Mouse (Mus musculus): ENCODE results near the gene Ahcyl2.

The Ahcyl2 gene

DNA sequence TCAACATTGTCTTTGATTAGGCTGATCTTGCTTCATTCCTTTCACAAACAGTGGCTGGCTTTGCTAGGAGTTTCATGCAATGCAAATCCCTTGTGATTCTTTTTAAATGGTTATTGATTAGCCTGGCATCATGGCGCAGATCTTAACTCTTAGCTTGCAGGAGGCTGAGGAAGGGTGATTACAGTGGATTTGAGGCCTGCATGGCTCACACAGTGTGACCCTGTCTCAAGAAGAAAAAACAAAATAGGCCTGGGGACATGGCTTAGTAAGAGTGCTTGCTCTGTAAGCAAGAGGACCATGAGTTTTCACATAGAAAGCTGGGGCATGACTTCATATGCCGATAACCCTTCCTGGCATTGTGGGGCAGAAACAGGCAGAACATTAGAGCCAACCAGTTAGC lies 47.8 kb downstream of the Ahcyl2 start:
- 96% methylated on average over 2 of the region's 2 CpGs for WGBS

DNA sequence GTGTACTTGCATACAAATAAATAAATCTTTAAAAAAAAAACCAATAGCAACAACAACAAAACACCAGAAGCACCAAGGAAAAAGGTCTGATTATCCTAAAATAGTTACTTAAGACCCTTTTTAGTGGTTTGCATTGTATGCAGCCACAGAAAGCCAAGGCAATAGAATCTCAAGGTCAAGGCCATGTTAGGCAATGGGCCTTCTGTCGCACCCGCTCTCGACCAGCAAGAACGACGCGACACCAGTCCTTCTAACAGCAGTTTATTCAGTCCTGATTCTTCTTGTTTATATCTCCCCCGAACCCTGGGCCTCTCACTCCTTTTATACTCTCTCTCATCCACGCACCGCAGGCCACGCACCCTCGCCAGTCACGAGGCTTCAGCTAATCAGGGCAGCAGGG lies 48.6 kb downstream of the Ahcyl2 start:
- 95% methylated on average over 12 of the region's 12 CpGs for WGBS

DNA sequence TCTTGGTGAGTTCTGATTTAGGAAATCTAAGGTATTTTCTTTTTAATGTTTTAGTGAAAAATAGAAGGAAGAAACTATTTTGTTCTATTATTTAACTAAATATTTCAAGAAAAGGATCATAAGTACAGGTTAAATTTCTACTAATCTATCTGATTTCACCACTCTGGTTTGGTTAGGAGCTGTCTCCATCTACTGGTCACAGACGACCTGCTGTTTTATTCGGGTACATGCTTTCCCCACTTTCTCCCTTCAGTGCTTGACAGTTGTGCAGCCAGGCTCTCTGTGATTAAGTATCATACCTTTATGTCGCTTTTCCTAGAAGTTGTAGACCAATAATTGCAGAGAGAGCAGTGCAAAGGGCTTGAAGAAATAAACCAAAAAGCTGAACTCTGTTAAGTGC lies 51.5 kb downstream of the Ahcyl2 start:
- WGBS = 22% methylated on average over 3 of the region's 3 CpGs

DNA sequence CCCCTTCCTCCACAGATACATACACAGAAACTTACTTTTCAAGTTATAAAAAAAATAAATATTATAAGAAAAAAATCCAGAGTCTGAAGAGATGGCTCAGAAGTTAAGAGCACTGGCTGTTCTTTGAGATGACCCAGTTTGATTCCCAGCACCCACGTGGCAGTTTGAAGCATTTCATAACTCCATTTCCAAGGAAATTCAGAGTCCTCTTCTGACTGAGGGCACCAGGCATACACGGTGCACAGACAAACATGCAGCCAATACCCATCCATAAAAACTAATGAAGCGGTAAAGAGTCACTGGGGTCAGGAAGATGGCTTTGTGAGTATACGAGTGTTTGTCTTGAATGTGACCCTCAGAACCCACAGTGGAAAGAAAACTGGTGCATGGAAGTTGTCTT lies 52.5 kb downstream of the Ahcyl2 start:
- 88% methylated on average over 4 of the region's 4 CpGs for whole genome bisulfite sequencing

DNA sequence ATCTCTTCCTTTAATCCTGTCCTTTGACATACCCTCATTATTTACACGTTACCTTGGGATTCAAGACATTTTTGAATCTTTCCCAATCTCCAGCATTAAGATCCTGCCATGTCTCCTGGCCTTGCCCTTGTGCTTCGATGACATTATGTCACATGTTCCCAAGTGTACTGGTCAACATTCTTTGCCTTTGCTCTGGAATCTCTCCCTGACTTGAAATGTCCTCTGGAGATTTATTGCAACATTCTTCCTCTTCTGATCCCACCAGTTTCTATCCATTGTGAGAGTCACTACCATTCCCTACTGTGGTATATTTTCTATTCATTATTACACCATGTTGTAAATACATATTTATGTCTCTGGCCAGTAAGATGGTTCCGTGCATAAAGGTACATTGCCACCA lies 53.1 kb downstream of the Ahcyl2 start:
- 95% methylated on average over 3 of the region's 3 CpGs for WGBS

DNA sequence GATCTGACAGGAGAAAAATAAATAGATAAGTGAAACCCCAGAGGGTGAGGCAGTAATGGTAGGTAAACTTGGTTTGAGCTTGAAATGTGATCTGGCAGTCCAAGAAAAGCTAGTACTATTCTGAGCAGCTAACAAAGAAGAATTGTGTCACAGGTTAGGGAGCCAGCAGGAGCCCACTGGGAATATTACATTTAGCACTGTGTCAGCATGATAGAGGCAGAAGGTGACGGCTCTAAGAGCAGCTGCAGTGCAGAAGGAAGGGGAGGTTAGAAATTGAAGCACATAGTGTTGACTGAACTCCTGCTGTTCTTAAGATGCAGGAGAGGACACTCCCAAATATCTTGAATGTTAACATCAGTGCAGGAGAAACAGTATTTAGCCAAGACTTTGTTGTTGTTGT lies 54.0 kb downstream of the Ahcyl2 start:
- 53% methylated on average over 1 of the region's 1 CpGs for WGBS

DNA sequence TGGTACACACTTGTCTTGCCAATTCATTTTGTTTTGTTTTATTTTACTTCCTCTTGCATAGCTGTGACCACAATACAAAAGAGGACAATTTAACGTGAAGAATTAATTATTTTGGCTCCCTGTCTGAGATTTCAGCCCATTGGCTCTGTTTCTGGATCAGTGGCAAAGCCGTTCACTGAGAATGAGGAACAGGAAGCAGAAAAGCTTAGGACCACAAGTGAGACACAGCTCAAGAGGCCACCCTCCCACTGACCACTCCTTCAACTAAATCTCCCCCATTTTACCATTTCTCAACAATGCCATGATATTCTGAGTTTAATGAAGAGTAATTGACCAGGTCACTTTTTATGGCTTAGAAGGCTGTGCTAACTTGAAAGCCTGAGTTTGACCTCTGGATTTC lies 57.5 kb downstream of the Ahcyl2 start:
- 47% methylated on average over 2 of the region's 2 CpGs for WGBS

DNA sequence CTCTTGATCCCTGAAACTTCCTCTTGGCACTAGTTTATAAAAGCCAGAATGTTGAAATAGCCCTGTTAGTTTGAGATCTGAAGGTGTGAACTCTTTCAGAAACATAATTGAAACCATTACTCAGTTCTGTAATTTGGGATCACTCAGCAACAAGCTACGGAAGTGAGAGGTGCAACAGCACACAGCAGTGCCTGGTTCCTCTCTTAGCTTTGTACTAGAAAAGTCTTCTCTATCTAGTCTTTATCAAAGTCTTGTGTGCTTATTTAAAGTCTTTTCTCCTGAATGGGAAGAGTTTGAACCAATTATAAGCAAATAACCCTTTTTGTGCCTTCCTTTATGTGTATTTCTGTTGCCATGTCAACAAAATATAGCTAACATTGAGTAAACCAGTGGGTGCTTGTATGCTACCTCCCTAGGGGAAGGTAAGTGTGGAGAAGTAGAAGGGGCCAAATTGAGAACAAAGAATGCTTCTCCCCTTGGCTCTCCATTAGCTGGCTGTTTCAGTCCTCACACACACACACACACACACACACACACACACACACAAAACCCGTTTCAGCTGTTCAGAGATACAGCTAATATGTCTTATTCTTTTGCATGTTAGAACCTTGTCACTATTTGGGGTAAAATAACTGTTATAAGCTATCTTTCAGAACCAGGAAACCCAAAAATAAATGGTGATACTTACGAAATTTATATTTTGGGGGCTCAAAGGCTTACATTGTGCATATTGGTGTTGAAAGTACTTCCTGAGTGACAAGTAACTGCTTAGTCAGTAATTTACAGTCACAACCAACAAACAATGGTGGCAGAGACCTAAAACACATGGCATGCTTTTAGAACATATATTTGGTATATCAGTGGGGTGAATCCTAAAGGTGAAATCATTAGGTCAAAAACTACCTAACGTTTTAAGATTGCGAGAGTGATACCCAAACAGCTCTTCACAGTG lies 59.8 kb downstream of the Ahcyl2 start:
- 76% methylated on average over 5 of the region's 5 CpGs for WGBS

DNA sequence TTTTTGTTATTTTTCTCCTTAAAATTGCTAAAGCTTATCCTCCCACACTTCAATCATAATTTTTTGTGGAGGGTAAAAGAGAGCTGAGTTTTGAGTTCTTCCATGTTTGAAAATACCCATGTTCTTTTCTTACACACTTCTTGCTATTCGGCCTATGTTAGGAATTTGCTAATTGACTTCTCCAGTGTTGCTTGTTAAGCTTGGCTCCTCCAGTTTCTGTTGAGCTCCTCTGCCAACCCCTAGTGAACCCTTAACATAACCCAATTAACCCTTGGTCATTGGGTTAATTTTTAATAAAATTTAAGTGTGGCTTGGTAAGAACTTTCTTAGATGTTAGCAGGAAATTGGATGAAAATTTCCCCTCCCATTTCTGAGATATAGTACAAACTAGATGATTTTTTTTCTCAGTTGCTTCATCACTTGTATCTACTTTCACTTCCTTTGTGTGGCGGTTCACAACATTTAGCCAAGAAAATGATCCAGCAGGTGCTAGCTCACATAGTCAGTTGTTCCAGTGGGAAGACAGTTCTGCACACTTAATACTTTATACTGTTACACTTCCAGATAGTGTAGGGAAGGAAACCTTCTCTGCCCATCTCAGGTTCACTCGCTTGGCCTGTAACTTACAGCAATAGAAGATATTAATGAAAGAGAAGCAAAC lies 60.9 kb downstream of the Ahcyl2 start:
- 67% methylated on average over 3 of the region's 3 CpGs for WGBS

DNA sequence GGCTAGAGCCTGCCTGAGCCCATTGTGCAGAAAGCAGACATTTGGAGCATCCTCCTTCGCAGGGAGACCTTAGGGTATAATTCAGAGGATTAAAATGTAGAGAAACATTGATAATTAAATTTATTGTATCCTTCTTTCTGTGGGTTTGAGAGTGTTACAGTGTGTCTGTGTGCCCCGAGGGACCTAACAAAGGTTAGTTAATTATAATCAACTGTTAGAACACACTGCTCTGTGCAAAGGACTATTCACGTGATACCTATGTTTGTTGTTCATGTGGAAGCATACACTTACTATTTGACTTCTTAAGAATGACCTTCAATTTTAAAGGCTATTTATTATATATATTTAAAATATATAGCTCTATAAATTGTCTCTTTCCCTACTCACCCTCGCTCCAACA lies 64.5 kb downstream of the Ahcyl2 start:
- WGBS = 90% methylated on average over 4 of the region's 4 CpGs

DNA sequence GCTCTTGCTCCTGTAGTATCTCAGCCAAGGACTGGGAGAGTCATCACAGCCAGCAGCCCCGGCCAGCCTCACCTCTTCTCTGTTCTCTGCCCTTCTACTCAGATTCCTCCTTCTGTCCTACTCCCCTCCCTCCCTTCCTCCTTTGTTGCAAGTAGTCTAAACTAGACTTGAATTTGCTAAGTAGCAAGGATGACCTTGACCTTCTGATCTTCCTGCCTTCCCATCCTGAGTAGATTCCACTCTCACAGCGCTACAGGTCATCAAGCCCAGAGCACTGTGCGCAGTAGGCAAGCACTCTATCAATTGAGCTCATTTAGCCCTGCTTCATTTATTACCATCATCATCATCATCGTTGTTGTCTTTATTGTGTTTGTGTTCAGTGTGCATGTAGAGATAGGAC lies 65.3 kb downstream of the Ahcyl2 start:
- WGBS = 92% methylated on average over 4 of the region's 4 CpGs

DNA sequence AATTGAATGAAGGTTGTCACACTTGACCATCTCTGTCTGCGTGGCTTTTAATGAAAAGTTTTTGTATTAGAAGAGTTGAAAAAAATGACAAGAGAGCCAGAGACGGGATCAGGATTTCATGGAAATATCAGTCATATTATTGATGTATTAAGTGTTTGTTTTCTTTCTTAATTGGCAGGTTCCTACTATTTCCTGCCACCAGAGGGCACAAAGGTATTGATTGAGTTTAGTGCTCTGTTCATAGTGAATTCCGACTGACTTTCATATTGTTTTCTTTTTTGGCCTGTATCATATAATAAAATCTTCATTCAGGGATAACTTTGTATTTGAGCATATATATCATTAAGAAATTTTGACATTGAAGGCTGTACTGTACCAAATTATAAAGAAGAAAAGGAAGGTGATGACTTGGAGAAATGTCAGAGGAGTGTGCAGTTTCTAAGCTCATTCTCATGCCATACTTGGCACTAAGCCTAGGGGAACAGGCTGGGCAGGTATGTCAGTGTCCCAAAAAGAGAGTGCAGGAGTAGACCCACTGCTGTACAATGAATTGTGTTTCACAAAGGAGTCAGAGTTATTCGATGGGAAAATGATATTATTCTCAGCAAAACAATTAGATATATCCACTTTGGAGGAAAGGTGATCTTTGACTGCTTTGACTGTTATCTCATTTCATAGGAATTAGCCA lies 65.9 kb downstream of the Ahcyl2 start:
- WGBS = 62% methylated on average over 4 of the region's 4 CpGs

DNA sequence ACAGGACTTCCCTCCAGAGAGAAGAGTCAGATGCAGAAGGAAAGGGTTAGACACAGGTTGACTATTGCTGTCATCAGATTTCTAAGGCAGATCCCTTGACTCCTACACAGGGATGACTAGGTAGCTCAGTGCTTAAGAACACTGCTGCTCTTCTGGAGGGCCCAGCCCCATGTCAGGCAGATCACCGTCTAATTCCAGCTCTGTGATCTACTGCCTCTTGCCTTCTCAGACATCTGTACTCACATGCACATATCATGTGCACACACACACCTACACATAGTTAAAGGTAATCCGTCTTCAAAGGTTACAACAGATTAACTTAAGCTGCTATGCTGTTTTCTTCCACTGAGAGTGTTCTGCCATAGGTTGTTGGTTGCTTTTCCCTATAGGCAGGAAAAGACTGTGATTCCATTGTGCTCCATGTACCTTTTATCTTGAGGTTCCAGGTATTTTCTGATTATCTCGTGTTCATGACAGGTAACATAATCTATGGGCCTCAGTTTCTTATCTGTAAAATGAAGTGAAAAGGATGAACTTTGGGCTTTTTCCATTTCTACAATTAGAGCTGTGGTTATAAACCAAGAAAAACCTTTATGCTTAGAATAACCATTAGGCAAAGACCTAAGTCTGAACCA lies 67.8 kb downstream of the Ahcyl2 start:
- WGBS = 81% methylated on average over 3 of the region's 3 CpGs

DNA sequence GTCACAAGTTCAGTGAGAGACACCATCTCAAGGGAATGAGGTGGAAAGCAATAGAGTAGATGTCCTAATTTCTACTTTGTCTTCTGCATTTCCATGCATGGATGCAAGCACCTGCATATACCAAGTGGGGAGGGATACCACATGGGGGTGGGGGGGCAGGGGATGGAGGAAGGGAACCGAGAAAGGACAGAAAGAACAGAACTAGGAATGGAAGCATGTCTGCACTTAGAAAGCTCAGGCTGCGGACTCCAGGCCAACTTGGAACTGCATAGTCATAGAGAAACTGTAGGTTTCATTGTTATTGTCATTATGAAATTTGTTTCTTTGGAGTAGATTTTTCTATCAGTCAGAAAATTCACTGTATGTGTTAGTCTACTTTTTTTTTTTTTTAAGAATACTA lies 69.8 kb downstream of the Ahcyl2 start:
- WGBS = 97% methylated on average over 2 of the region's 2 CpGs

DNA sequence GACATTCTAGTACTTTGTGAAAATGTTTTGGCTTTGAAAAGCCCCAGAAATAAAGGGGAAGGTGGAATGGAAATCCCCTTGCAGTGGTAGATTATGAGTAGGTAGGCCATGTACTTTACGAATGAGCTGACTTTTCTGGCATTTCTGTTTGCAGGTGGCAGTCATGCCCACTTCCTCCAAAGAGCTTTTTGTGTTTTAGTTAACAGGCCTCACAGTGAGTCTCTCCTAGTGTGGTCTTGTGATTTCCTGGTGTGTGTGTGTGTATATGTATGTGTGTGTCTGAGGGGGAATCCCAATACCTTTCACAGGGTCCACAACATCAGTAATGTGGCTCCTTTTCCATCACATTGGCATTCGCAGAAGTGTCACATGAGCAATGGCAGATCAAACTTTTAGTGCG lies 70.7 kb downstream of the Ahcyl2 start:
- 90% methylated on average over 3 of the region's 3 CpGs for WGBS

DNA sequence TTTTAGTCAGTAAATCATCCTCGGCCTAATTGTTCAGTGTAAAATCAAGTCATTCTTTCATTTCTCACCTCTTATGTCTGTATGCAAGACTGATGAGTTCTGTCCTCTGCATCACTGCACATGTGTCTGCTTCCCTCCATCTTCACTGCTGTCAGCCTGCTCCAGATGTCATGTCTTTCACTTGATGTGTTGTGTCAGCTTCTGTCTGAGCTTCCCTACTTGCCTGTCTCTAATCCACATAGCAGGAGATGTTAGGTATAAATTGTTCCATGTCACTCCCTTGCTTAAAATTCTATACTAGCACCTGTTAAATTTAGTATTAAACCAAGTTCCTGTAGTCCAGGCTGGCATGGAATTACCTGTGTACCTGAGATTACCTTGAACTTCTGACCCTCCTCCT lies 72.2 kb downstream of the Ahcyl2 start:
- WGBS = 89% methylated on average over 1 of the region's 1 CpGs

DNA sequence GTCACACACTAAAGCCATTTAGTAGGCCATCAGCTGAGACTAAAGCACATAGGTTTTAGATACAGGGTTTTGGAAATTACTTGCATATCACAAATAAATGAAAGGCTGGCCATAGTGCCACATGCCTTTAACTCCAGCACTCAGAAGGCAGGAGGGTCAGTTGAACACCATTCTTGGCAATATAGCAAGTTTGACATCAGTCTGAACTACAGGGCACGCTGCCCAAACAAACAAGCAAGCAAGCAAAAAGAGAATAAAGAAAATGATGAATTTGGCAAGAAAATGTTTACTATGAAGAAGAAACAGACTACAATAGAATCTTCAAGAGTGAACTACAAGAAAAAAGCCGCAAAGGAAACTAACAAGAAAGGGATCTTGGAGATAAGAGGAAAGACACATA lies 73.7 kb downstream of the Ahcyl2 start:
- WGBS = 72% methylated on average over 2 of the region's 2 CpGs

DNA sequence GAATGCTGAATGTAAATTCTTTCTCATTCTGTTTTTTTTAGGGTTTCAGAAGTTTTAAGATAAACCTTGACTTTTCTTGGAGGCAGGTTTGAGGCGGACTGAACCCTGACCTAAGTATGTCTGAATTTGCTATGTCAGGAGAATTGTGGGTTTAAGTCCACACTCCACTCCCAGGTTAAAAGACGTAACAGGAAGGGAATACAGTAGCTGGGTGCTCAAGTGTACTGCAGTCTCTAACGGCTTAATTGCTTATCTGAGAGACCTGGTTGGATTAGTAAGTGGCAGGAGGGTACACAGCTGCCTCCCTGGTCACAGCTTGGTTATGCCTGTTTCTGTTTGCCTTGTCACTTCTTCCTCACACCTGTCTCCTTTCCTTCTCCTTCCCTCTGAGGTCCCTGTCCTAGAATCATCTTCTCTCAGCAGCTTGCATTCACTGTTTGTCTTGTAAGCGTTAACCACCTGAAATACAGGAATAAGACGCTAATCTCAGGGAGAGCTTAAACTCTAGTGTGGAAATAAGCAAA lies 79.9 kb downstream of the Ahcyl2 start:
- 87% methylated on average over 5 of the region's 5 CpGs for WGBS

DNA sequence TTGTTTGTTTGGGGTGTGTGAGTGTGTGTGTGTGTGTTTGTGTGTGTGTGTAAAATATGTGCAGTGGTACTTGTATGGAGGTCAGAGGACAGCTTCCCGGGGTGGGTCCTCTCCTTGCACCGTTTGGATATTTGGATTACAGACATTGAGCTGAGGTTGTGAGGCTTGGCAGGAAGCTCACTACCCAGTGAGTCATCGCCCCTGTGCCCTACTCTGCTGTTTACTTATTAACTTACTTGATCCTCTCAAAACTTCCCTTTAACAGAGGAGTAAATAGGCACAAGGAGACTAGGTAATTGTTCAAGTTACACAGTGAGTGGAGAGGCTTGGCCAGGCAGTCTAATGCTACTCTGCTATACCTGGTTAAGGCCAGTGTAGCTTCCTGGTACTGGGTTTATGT lies 81.0 kb downstream of the Ahcyl2 start:
- WGBS = 47% methylated on average over 3 of the region's 3 CpGs

DNA sequence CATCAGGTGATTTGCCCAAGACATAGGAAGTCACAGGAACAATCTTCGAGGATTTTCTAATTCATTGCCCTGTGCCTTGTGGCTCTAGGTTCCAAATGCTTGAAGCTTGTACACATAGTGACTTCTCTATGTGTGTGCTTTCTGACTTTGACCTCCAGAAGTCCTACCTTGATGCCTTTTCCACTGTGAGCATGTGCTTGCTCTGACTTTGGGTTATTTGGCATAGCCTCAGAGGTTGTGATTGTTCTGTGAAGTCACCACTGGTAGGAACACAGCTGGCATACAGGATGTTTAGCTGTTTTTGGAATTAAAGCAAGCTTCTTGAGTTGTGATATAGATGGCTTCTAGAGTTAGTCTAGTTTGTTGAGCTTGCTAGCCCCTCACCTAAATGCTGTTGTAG lies 82.3 kb downstream of the Ahcyl2 start:
- WGBS = 94% methylated on average over 1 of the region's 1 CpGs

DNA sequence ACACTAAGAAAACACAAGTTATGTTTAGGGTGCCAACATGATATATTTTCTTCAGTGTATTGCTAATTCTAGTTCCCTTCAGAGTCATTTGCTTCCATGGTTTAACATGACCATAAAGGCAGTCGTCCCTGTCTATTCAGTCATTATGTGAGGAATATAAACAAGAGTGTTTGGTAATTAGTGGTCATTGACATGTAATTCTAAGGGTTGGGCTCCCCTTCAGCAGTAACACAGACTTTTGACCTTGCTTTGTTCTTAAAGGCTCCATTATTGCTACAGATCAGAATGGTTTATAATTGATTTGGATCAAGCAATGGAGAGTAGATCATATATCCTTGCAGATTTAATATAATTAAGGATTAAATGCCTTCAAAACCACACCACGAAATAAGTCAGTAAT lies 82.9 kb downstream of the Ahcyl2 start:
- 71% methylated on average over 2 of the region's 2 CpGs for WGBS

DNA sequence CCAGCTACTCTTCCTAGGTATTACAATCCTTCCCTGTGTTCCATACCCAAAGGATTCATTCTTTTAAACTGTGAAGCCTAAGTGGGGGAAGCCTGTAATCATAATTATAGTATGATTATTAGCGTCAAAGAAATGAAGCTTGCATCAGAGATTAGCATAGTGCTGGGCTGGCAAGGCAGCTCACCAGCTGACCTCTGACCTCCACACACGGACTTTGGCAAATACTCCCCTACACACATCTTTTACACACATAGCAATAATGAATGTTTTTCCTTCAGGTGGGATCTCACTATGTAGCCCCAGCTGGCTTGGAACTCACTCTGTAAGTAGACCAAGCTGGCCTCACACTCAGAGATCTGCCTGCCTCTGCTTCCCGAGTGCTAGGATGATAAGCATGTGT lies 84.1 kb downstream of the Ahcyl2 start:
- WGBS = 94% methylated on average over 3 of the region's 3 CpGs

Measured in cerebral cortex, adult 2 months (tissue).